Mouse (Mus musculus): ENCODE measurements around the gene Wdr62.

DNA sequence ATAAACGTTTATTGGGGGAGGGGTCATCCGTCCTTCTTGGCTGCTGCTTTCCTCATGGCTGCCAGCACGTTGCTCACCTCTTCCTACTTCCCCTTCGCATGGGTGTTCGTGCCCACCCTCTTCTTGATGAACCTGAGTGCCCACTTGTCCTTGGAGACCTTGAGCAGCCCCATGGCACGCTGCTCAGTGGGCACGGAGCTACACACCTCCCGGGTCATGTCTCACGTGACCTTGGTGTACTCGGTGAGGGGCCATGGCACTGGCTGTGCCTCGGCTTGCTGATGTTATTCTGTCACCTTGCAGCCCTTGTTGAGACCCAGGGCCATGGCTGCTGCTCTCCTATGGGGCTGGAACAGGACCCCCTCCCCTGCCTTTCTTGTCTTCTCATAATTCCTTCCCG is 29.9 kb upstream of the Wdr62 start:
- TF ChIP-seq CTCF (IDR thresholded peaks at IDR 0.05; ENCODE audit: low read depth, low read length), result no peak
- TF ChIP-seq POLR2A (IDR thresholded peaks at IDR 0.05; ENCODE audit: insufficient read depth, low read length), result no peak
- TF ChIP-seq EP300 (IDR thresholded peaks at IDR 0.05; ENCODE audit: insufficient read depth, low read depth, low read length), result no peak

Data from ES-Bruce4 (cell line).